Mouse (Mus musculus): ENCODE measurements around the gene Dusp10. TPM values are rescaled to one million over a fixed set of nuclear protein-coding genes. Genes with fewer than 3 reads are reported as not detected.

Dusp10 gene
- polyA plus RNA-seq, 1 experiment from 2014 or later = 6.8 TPM

DNA sequence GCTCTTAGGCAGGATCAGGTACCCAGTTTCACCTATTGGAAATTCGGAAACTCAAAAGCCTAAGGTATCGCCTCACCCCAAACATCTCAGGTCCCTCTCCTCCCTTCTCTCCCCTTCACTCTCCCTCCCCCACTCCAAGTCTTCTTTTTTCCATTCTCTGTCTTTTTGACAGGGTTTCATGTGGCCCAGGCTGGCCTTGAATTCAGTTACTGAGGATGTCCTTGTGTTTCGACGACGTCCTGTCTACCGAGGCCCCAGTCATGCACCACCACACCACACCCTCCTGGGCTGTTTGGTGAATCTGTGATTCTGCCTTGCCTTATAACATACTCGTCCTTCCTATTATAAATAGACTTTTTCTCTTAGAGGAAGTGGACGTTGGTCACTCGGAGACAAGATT lies 34.7 kb downstream of the Dusp10 start:
- Histone ChIP-seq H3K4me1 (replicated peaks; ENCODE audit: control insufficient read depth, insufficient read depth, low read length) (peaks cover 11% of the 10 kb centered on the region), H3K27ac (ENCODE audit: low read length) (no peak overlapping the region), H3K27me3 (ENCODE audit: control insufficient read depth, insufficient read depth, low read depth, low read length) (no peaks in the 10 kb centered on the region), H3K4me2 (ENCODE audit: low read depth, low read length) (no peak overlapping the region), H3K36me3 (ENCODE audit: control insufficient read depth, insufficient read depth, low read length) (no peaks in the 10 kb centered on the region), H3K4me3 (ENCODE audit: low read length) (no peak overlapping the region), H3K9me3 (ENCODE audit: control insufficient read depth, low read length) (no peaks in the 10 kb centered on the region), H3K9ac (ENCODE audit: low read length) (no peak overlapping the region)
- ATAC-seq (ENCODE audit: low read depth) = no peak
- 76% methylated on average over 9 of the region's 9 CpGs for WGBS

DNA sequence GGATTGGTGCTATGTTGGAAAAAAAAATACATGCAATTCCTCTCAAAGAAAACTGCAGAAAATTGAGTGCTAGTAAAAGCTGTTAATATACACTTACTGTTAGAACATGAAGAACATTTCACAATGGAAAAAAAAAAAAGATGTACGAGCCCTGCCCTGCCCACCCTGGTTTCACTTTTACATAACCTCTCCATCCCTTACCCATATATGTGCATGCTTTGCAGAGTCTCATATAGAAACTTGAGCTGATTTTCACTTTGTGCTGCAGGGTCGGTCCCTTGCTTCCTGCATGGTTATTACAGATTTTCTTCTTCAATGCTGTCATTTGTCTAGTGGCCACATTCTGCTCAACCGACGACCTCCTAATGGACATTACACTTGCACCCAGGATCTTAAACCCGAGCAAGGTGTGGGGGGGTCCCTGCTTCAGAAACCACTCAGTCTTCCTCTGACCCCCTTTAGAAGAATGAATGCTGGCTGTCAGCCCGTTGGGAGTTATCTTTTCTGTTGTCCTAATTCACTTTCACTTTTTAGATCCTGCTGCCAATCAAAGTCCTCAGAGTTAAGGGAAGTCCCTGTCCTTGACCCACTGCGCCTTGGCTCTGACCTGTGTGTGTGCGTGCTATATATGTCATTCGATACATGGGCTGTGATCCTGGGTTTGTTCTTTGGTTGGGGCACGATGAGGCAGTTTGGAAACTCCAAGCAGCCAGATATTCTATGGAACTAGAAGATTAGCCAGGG lies 35.7 kb downstream of the Dusp10 start:
- peak overlapping the region; percentile 32 for H3K4me2 ChIP-seq (ENCODE audit: low read depth, low read length)
- 56% methylated on average over 10 of the region's 10 CpGs for WGBS
- no peaks in the 10 kb centered on the region for H3K9me3 ChIP-seq (ENCODE audit: control insufficient read depth, low read length)
- no peak overlapping the region for H3K27ac ChIP-seq (ENCODE audit: low read length)
- ATAC-seq (ENCODE audit: low read depth) = no peak
- peaks cover 15% of the 10 kb centered on the region for H3K4me1 ChIP-seq (replicated peaks; ENCODE audit: control insufficient read depth, insufficient read depth, low read length)
- no peak overlapping the region for H3K4me3 ChIP-seq (ENCODE audit: low read length)
- H3K27me3 ChIP-seq (ENCODE audit: control insufficient read depth, insufficient read depth, low read depth, low read length) = no peaks in the 10 kb centered on the region
- no peaks in the 10 kb centered on the region for H3K36me3 ChIP-seq (ENCODE audit: control insufficient read depth, insufficient read depth, low read length)
- no peak overlapping the region for H3K9ac ChIP-seq (ENCODE audit: low read length)

- Histone ChIP-seq H3K4me3 (ENCODE audit: low read length) (no peak overlapping the region), H3K9ac (ENCODE audit: low read length) (no peak overlapping the region), H3K27ac (ENCODE audit: low read length) (no peak overlapping the region), H3K4me1 (replicated peaks; ENCODE audit: control insufficient read depth, insufficient read depth, low read length) (peaks cover 20% of the 10 kb centered on the region), H3K27me3 (ENCODE audit: control insufficient read depth, insufficient read depth, low read depth, low read length) (no peaks in the 10 kb centered on the region), H3K4me2 (ENCODE audit: low read depth, low read length) (no peak overlapping the region), H3K36me3 (ENCODE audit: control insufficient read depth, insufficient read depth, low read length) (no peaks in the 10 kb centered on the region), H3K9me3 (ENCODE audit: control insufficient read depth, low read length) (no peaks in the 10 kb centered on the region)
- 53% methylated on average over 1 of the region's 1 CpGs for WGBS
- ATAC-seq (ENCODE audit: low read depth) = no peak
Measured at GRCm38 (mm10) chr1:184051286-184051685, 38.2 kb downstream of the Dusp10 start.

GRCm38 (mm10) chr1:184051824-184052223 lies 38.7 kb downstream of the Dusp10 start:
- Histone ChIP-seq H3K9ac (ENCODE audit: low read length) (0 out of 2 replicates have a peak overlapping the region, but pooled peaks have one; percentile 4), H3K9me3 (ENCODE audit: control insufficient read depth, low read length) (no peaks in the 10 kb centered on the region), H3K4me1 (replicated peaks; ENCODE audit: control insufficient read depth, insufficient read depth, low read length) (peaks cover 20% of the 10 kb centered on the region), H3K27ac (ENCODE audit: low read length) (no peak overlapping the region), H3K4me3 (ENCODE audit: low read length) (no peak overlapping the region), H3K36me3 (ENCODE audit: control insufficient read depth, insufficient read depth, low read length) (no peaks in the 10 kb centered on the region), H3K27me3 (ENCODE audit: control insufficient read depth, insufficient read depth, low read depth, low read length) (no peaks in the 10 kb centered on the region), H3K4me2 (ENCODE audit: low read depth, low read length) (no peak overlapping the region)
- peak; percentile 65 for ATAC-seq (ENCODE audit: low read depth)
- WGBS = 7% methylated on average over 6 of the region's 6 CpGs

DNA sequence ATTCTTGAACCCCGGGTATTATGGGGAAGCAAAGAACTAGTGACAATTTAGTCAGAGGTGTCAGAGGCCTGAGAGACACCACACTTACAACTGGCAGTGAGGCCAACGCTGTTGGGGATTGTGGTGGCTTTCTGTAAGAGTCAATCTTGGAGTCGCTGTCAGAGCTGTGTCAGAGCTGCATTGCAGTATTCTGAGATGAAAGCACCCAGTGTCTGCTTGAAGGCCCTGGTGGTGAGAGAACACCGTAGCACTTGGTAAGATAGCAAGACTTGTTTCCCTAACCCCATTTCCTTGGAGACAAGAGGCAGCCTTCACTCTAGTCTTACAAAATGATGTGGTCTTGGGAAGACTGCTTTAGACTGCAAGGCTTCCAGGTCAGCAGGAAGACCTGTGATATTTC lies 39.2 kb downstream of the Dusp10 start:
- no peaks in the 10 kb centered on the region for H3K9me3 ChIP-seq (ENCODE audit: control insufficient read depth, low read length)
- no peak for ATAC-seq (ENCODE audit: low read depth)
- no peaks in the 10 kb centered on the region for H3K36me3 ChIP-seq (ENCODE audit: control insufficient read depth, insufficient read depth, low read length)
- no peak overlapping the region; the same call in 1 of the 2 replicates for H3K27ac ChIP-seq (ENCODE audit: low read length)
- peaks cover 20% of the 10 kb centered on the region for H3K4me1 ChIP-seq (replicated peaks; ENCODE audit: control insufficient read depth, insufficient read depth, low read length)
- H3K4me3 ChIP-seq (ENCODE audit: low read length) = no peak overlapping the region
- H3K4me2 ChIP-seq (ENCODE audit: low read depth, low read length) = no peak overlapping the region
- 48% methylated on average over 4 of the region's 4 CpGs for WGBS
- H3K27me3 ChIP-seq (ENCODE audit: control insufficient read depth, insufficient read depth, low read depth, low read length) = no peaks in the 10 kb centered on the region
- no peak overlapping the region for H3K9ac ChIP-seq (ENCODE audit: low read length)

GRCm38 (mm10) chr1:184053141-184053540 lies 40.0 kb downstream of the Dusp10 start:
- no peak overlapping the region for H3K27ac ChIP-seq (ENCODE audit: low read length)
- H3K4me2 ChIP-seq (ENCODE audit: low read depth, low read length) = no peak overlapping the region

GRCm38 (mm10) chr1:184053711-184054110 lies 40.6 kb downstream of the Dusp10 start:
- H3K4me1 ChIP-seq (replicated peaks; ENCODE audit: control insufficient read depth, insufficient read depth, low read length) = peaks cover 22% of the 10 kb centered on the region
- no peak overlapping the region for H3K9ac ChIP-seq (ENCODE audit: low read length)
- no peaks in the 10 kb centered on the region for H3K36me3 ChIP-seq (ENCODE audit: control insufficient read depth, insufficient read depth, low read length)
- H3K4me2 ChIP-seq (ENCODE audit: low read depth, low read length) = no peak overlapping the region
- no peak overlapping the region for H3K27ac ChIP-seq (ENCODE audit: low read length)
- H3K27me3 ChIP-seq (ENCODE audit: control insufficient read depth, insufficient read depth, low read depth, low read length) = no peaks in the 10 kb centered on the region
- no peak overlapping the region for H3K4me3 ChIP-seq (ENCODE audit: low read length)
- no peak for ATAC-seq (ENCODE audit: low read depth)
- no peaks in the 10 kb centered on the region for H3K9me3 ChIP-seq (ENCODE audit: control insufficient read depth, low read length)
- WGBS = 56% methylated on average over 4 of the region's 4 CpGs

More at GRCm38 (mm10) chr1:184053141-184053540, 40.0 kb downstream of the Dusp10 start:
- H3K9me3 ChIP-seq (ENCODE audit: control insufficient read depth, low read length) = no peaks in the 10 kb centered on the region
- 52% methylated on average over 4 of the region's 4 CpGs for WGBS
- H3K4me1 ChIP-seq (replicated peaks; ENCODE audit: control insufficient read depth, insufficient read depth, low read length) = peaks cover 20% of the 10 kb centered on the region
- H3K36me3 ChIP-seq (ENCODE audit: control insufficient read depth, insufficient read depth, low read length) = no peaks in the 10 kb centered on the region
- H3K9ac ChIP-seq (ENCODE audit: low read length) = no peak overlapping the region
- no peak for ATAC-seq (ENCODE audit: low read depth)
- no peak overlapping the region for H3K4me3 ChIP-seq (ENCODE audit: low read length)
- no peaks in the 10 kb centered on the region for H3K27me3 ChIP-seq (ENCODE audit: control insufficient read depth, insufficient read depth, low read depth, low read length)

- H3K9ac ChIP-seq (ENCODE audit: low read length) = no peak overlapping the region
- H3K4me1 ChIP-seq (replicated peaks; ENCODE audit: control insufficient read depth, insufficient read depth, low read length) = peaks cover 26% of the 10 kb centered on the region
- H3K27me3 ChIP-seq (ENCODE audit: control insufficient read depth, insufficient read depth, low read depth, low read length) = no peaks in the 10 kb centered on the region
- 69% methylated on average over 2 of the region's 2 CpGs for WGBS
- H3K27ac ChIP-seq (ENCODE audit: low read length) = no peak overlapping the region
- H3K9me3 ChIP-seq (ENCODE audit: control insufficient read depth, low read length) = no peaks in the 10 kb centered on the region
- H3K4me3 ChIP-seq (ENCODE audit: low read length) = no peak overlapping the region
- no peak overlapping the region for H3K4me2 ChIP-seq (ENCODE audit: low read depth, low read length)
- ATAC-seq (ENCODE audit: low read depth) = no peak
- H3K36me3 ChIP-seq (ENCODE audit: control insufficient read depth, insufficient read depth, low read length) = no peaks in the 10 kb centered on the region
Measured at GRCm38 (mm10) chr1:184054176-184054575, 41.1 kb downstream of the Dusp10 start.

- H3K36me3 ChIP-seq (ENCODE audit: control insufficient read depth, insufficient read depth, low read length) = no peaks in the 10 kb centered on the region
- H3K4me1 ChIP-seq (replicated peaks; ENCODE audit: control insufficient read depth, insufficient read depth, low read length) = peaks cover 33% of the 10 kb centered on the region
- no peak overlapping the region for H3K4me2 ChIP-seq (ENCODE audit: low read depth, low read length)
- no peaks in the 10 kb centered on the region for H3K27me3 ChIP-seq (ENCODE audit: control insufficient read depth, insufficient read depth, low read depth, low read length)
- 48% methylated on average over 8 of the region's 8 CpGs for WGBS
- no peak for ATAC-seq (ENCODE audit: low read depth)
- no peak overlapping the region for H3K4me3 ChIP-seq (ENCODE audit: low read length)
- H3K9ac ChIP-seq (ENCODE audit: low read length) = no peak overlapping the region
- H3K9me3 ChIP-seq (ENCODE audit: control insufficient read depth, low read length) = no peaks in the 10 kb centered on the region
- H3K27ac ChIP-seq (ENCODE audit: low read length) = peak overlapping the region; percentile 35; the same call in 1 of the 2 replicates
Measured at GRCm38 (mm10) chr1:184058206-184058605, 45.1 kb downstream of the Dusp10 start.
